Mouse (Mus musculus): Measurements from ENCODE around the gene Vstm2l.

The Vstm2l gene

DNA sequence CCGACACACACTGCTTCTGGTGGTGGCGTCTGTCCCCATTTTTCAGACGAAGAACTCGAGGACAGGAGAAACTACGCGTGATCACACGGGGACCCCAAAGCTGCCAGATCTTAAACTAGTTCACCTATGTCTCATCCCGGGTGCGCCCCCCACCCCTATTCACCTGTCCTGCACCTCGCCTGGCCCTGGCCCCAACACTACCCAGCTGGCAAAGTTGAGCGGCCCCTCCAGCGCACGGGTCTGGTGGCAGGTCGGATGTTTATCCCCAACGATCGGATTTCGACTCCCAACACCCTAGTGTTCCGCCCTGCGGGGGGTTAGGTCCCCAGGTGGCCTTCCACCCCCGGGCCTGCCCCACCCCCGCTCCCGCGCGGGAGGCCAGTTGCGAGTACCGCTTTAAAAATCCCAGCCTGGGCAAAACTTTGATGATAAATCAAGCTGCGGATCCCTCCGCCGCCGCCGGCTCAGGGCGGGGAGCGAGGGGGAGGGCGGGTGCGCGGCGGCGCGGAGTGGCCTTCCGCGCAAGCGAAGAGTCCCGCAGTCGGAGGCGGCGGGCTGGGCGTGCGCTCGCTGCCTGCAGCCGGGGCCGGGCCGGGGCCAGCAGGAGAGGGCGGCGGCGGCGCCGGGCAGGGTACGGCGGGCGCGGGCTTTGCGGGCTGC lies at the start of gene Vstm2l:
Gene Vstm2l, plus strand, starts transcription at position 549 of the 660 bp plus-strand sequence.
- peak in 1 of 2 experiments; percentile 68 for DNase-seq (ENCODE audit: low spot score in 2 of 2)

- DNase-seq (ENCODE audit: low spot score in 2 of 2) = no peak
Measured at GRCm38 (mm10) chr2:157867126-157867525, 47.3 kb upstream of the Vstm2l start.

- no peak for DNase-seq (ENCODE audit: low spot score in 2 of 2)
Measured at GRCm38 (mm10) chr2:157870247-157870646, 44.2 kb upstream of the Vstm2l start.

DNA sequence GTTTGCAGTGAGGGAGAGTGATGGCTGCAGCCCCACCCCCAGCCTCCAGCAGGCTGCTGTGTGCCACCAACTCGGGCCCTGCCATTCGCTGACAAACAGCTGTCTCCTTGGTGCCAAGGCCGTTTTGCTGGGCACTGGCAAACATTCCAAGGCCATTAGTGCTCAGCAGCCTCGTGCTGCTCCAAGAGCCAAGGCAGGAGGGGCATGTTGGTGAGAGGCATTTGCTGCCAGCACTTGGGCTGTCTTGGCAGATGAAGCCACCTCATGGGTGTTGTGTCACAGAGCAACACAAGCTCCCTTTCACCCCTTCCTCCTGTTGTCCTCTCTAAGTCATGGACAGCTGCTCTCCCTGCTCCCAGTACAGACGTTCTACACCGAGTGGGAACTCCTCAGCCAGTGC lies 41.2 kb upstream of the Vstm2l start:
- DNase-seq (ENCODE audit: low spot score in 2 of 2) = peak in 1 of 2 experiments; percentile 52

GRCm38 (mm10) chr2:157873691-157874090 lies 40.8 kb upstream of the Vstm2l start:
- no peak for DNase-seq (ENCODE audit: low spot score in 2 of 2)

- peak in 1 of 2 experiments; percentile 24 for DNase-seq (ENCODE audit: low spot score in 2 of 2)
Measured at GRCm38 (mm10) chr2:157875111-157875510, 39.3 kb upstream of the Vstm2l start.

DNA sequence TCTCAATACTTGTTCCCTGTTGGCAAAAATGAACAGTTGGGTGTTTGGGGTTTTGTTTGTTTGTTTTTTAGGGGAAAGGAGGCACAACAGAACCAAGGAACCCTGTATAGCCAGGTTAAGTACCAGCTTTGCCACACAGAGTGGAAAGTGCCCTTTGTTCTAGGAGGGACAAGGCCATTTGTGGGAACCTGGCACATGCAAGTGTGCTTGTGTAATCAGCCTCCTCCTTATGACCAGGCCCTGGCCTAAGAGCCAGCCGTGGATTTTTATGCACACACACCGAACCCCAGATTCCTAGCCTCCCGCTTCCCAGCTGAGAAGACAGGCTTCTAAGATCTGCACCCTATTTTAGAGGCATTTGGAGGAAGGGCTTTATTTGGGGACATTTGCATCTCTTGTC lies 37.1 kb upstream of the Vstm2l start:
- no peak for DNase-seq (ENCODE audit: low spot score in 2 of 2)

DNA sequence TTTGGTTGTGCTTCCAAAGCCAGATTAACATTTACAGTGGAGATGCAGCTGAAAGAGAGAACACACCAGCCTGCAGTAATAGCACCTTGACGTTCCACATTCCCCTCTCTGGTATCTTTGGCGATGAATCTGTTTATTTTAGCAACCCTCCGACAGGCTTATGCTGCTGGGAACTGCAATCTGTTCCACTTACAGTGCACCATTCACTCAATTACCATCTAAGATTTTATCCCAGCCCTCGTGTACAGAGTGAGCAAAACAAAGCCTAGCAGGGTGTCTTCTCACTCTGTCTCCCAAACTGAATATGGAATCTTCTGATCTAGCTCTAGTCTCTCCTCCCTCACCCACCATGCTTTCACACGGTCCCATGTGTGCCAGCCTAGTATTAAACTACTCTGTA lies 36.5 kb upstream of the Vstm2l start:
- DNase-seq (ENCODE audit: low spot score in 2 of 2) = peak; percentile 63 to 71

GRCm38 (mm10) chr2:157881939-157882338 lies 32.5 kb upstream of the Vstm2l start:
- no peak for DNase-seq (ENCODE audit: low spot score in 2 of 2)

- DNase-seq (ENCODE audit: low spot score in 2 of 2) = no peak
Measured at GRCm38 (mm10) chr2:157887275-157888025, 27.0 kb upstream of the Vstm2l start.

GRCm38 (mm10) chr2:157891166-157891565 lies 23.3 kb upstream of the Vstm2l start:
- no peak for DNase-seq (ENCODE audit: low spot score in 2 of 2)

GRCm38 (mm10) chr2:157897131-157897530 lies 17.3 kb upstream of the Vstm2l start:
- DNase-seq (ENCODE audit: low spot score in 2 of 2) = no peak

DNA sequence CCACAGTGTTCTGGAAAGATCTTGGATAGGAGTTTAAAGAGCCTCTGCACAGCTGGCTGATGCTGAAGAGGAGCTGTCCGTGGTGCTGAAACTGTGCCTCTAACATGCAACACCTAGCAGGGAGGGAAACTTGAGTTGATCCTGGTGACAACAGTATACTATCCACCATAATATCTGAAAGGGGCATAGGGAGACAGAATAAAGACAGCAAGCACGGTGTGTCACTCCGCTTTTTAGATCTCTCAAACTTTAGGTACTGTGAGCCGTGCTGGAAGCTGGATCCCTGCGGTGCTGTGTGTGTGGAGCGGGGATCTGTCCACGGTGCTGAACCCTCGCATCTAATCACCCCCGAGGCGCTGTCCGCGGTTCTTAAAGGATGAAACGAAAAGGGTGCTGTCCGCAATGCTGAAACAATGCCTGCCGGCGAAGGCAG lies 1.2 kb upstream of the Vstm2l start:
- DNase-seq (ENCODE audit: low spot score in 2 of 2) = peak in 1 of 2 experiments; percentile 43

DNA sequence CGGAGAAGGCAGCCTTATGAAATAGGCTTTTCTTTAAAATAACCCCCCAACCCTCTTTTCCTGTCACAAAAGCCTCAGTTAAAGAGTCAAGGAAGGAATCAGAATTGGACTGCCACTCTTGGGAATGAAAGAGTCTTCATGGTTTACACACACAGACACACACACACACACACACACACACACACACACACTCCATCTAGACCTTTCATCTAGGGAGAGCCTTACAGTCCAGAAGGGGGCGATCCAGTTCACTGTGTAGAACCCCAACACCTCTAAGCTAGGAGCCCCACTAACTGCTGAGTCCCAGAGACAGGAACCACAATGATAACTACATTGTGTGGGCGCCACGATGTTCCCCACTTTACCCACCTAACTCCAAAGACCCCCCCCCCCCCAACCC lies 748 bp upstream of the Vstm2l start:
- DNase-seq (ENCODE audit: low spot score in 2 of 2) = peak in 1 of 2 experiments; percentile 30

DNA sequence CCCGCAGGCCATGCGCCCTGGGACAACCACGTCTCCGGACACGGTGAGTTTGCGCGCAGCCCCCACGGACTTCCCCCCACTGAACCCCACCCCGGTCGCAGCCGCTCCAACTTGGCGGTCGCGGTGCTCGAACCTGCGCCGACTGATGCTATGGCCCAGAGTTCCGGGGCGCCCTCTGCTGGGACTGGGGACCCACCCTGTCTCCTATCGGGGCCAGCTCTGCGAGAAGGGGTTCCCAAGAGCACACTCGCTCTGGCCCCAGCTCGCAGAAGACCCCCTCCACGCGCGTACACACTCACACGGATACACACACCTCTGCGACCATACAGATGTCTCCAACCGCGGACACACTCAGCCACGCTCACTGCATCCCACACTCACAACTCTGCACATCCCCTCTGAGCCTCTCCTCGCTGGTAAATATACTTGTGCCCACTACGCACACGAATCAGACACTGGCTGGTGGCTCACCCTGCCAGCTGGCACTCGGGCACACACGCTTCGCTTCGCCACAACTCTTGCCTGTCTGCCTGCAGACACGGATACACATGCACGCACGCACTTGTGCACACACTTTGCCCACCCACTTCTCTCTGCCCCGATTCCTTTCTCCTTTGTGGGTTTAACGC lies 550 bp downstream of the Vstm2l start:
- DNase-seq (ENCODE audit: low spot score in 2 of 2) = peak in 1 of 2 experiments; percentile 42

DNA sequence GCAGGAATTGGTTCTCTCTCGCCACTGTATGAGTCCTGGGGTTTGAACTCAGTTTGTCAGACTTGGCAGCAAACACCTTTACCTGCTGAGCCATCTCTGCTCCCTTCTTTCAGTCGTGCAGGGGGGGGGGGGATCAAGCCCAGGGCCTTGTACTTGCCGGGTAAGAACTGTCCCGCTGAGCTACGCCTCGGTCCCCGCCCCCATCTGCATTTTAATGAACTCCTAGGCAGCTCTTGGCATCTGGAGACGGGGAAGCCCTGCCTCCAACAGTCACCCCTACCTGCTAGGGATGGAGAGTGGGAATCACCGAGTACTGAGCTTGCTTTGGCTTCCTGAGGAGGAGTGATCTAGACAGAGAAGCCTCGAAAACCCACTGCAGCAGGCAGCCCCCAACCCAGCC lies 4.1 kb downstream of the Vstm2l start:
- no peak for DNase-seq (ENCODE audit: low spot score in 2 of 2)

DNA sequence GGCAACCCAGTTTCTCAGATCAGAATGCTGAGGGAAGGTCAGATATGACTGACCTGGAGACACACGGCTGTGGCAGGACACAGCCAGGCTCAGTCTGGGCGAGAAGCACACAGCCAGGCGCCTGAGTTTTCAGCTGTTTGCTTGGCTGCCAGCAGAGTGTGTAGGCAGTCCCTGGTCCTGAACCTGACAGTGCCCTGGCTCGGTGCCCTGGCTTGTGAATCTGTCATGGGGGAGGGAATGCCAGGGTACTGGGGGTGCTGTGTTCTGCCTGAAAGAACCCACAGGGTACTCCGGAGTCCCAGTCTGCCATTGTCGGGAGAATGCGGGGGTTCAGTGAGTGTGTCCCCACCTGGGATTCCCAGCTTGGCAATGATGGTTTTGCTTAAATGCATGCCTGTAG lies 7.1 kb downstream of the Vstm2l start:
- no peak for DNase-seq (ENCODE audit: low spot score in 2 of 2)

GRCm38 (mm10) chr2:157923406-157923805 lies 9.0 kb downstream of the Vstm2l start:
- no peak for DNase-seq (ENCODE audit: low spot score in 2 of 2)

DNA sequence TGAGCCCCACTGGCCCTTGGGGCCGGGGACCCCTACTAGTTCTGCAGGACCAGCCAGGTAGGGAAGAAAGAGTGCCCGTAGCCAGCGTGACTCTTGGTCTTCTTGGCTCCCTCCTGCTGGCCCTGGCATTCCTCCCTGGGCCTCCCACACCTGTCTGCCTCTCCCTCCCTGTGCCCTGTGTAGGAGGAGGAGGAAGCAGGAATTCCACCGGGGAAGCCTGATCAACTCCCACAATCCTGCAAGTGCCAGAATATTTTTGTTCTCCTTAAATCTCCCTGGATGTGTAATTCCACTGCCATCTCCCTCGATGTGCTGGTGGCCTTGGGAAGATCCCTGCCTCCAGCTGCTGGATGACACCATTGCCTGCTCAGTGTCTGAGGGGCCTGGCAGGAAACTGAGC lies 10.1 kb downstream of the Vstm2l start:
- peak in 1 of 2 experiments; percentile 19 for DNase-seq (ENCODE audit: low spot score in 2 of 2)

- no peak for DNase-seq (ENCODE audit: low spot score in 2 of 2)
Measured at GRCm38 (mm10) chr2:157926502-157926901, 12.0 kb downstream of the Vstm2l start.

DNA sequence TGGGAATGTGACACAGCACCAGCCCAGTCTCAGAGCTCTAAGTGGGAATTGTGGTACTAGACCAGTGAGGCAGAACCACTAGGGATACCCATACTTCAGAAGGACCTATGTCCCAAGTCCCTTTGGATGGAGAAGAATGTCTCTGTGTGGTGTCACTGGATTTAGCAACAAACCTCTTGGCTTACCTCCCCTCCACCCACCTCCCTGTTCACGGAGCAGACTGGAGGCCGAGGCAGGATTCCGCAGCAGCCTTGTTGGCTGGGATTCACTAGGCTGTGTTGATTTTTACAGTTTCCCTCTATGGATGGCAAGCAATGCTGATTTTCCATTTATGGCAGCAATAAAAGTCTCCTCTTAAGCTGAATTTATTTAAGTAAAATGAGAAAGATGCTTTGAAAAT lies 12.5 kb downstream of the Vstm2l start:
- peak in 1 of 2 experiments; percentile 35 for DNase-seq (ENCODE audit: low spot score in 2 of 2)

GRCm38 (mm10) chr2:157927397-157927796 lies 12.9 kb downstream of the Vstm2l start:
- no peak for DNase-seq (ENCODE audit: low spot score in 2 of 2)

DNA sequence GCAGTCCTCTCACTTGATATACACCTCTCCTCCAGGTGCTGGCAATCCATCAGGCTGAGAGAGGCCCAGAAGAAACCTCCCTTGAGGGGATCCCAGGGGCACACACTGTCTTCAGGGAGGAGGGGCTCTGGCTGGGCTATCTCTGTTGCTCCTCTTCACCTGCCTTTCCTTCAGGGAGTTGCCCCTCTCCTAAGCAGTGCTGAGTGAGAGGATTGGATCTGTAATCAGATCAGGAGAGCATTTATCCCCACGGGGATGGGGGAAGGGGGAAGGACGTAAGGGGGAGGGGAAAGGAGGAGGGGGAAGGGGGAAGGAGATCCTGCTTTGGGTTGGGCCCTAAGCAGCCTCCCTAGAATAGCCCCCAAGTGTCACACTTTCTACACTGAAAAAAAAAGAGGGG lies 13.4 kb downstream of the Vstm2l start:
- DNase-seq (ENCODE audit: low spot score in 2 of 2) = no peak
